Mouse (Mus musculus): ENCODE results near the gene Ccdc103.

Gene Ccdc103

DNA sequence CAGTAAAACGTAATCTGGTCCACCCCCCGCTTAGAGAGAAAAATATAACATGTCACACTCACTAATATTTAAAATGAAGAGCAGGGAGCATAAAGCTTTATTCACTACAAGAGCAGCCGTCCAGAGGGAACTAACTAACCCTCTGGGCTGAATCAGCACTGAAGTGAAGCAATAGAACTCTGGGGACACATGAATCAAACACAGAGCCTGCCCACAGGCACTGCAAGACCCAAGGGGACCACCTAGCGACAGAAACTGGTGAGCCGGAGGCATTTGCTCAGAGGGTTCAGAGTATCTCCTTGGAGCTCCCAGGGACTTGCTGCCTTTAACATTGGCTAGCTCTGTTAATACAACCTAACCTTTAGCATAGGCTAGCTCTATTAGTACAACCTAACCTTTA, 9.1 kb downstream of the Ccdc103 start:
- no peak for DNase-seq (ENCODE audit: low spot score in 2 of 2)

DNA sequence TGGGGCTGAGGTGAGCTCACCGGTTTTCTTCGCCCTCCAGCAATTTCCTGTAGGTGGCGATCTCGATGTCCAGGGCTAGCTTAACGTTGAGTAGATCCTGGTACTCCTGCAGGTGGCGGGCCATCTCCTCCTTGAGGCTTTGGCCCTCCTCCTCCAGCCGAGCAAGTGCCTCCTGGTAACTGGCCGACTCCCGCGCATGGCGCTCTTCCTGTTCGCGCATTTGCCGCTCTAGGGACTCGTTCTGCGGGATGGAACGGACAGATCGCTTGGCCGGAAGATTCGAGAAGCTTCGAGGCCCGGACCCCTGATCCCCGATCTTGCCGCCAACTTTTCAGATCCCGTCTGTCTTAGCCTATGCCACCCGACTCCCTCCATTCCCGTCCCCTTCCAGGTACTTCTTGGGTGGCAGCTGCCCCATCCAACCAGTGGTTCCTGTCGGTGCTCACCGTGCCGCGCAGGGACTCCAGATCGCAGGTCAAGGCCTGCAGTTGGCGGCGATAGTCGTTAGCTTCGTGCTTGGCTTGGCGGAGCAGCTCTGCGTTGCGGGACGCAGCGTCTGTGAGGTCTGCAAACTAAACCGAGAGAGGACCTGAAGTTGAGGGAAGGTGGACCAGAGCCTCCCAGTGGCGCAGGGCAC, 12.1 kb downstream of the Ccdc103 start:
- peak; percentile 75 to 78 for DNase-seq (ENCODE audit: low spot score in 2 of 2)

DNA sequence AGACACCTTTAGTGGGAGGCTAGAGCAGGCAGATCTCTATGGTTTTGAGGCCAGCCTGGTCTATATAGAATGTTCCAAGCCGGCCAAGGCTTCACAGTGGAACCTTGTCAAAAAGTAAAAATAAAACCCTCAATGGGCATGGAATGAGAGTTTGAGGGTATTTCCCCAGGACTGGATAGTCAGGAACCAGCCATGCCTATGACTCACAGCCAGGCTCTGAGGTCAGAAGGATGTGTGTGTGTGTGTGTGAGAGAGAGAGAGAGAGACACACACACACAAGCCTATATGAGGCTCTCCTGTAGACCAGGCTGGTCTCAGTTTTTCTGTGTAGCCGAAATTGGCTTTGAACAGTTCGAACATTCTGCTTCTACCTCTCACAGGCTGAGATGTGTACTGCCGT, 13.7 kb downstream of the Ccdc103 start:
- no peak for DNase-seq (ENCODE audit: low spot score in 2 of 2)

DNA sequence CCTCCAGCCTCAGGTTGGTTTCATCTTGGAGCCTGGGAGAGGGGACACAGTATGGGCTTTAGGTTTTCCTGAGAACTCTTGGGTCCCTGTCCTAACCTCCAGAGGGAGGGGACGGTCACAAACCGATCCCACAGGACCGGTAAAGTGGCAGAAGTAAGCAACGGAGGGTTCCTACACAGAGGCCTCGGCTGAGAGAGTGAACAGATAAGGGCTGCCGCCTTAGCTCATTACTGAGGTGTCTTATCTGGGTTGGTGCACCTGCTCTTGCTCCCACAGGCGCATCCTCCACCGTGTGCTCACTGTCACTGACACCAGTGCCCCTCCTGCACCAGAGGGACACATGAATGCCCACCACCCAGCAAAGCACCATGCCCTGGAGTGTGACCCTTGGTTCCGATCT, 14.8 kb downstream of the Ccdc103 start:
- DNase-seq (ENCODE audit: low spot score in 2 of 2): no peak

DNA sequence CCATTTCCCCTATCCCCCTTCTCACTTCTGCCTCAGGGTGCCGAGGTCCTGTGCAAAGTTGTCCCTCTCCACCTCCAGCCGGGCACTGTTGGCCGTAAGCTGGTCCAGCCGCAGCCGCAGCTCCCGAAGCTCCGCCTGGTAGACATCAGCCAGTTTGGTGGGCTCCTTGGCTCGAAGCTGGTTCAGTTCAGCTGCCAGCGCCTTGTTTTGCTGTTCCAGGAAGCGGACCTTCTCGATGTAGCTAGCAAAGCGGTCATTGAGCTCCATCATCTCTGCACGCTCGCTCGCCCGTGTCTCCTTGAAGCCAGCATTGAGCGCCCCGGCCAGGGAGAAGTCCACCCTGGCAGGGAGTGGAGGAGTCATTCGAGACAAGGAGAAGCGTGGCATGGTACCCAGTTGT, 15.6 kb downstream of the Ccdc103 start:
- DNase-seq (ENCODE audit: low spot score in 2 of 2): no peak

DNA sequence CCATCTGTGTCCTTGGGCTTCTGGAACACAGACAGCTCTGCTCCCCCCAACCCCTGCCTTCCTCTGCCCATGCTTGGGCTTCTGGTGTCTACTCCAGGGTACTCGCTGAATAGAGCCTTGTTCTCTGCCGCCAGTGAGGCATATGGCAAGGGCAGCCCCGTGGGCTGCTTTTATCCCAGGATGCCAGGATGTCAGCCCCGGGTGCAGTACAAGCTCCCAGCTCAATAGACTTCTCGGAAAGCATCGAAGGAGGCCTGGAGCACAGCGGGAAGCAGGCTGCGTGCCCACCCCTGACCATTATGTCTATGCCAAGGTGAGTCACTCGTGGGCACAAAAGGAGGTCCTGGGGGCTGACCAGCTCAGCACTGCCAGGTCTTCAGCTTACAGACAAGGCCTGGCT, 17.4 kb downstream of the Ccdc103 start:
- peak; percentile 82 to 87 for DNase-seq (ENCODE audit: low spot score in 2 of 2)

DNA sequence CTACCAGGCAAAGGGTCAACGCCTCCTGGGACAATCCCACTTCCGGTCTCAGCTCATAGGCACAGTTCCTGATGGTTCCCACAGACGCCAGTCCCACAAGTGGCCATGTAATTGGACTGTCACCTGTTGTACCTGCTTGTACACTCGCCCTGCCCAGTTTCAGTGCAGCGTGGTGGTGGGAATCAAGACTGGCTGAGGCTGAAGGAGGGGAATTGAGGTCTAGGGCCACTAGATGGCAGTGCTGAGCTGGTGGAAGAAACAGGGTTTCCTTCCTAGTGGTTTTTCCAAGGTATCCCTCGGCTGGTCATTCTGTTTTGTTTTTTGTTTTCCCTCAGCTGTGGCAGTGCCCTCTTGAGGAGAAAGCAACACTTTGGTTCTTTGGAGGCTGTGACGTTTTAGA, 19.8 kb downstream of the Ccdc103 start, which contains the start of gene Gfap:
Gene Gfap, minus strand, starts transcription at position 150 of the 400 bp plus-strand sequence.
- DNase-seq (ENCODE audit: low spot score in 2 of 2): peak; percentile 79 to 89

DNA sequence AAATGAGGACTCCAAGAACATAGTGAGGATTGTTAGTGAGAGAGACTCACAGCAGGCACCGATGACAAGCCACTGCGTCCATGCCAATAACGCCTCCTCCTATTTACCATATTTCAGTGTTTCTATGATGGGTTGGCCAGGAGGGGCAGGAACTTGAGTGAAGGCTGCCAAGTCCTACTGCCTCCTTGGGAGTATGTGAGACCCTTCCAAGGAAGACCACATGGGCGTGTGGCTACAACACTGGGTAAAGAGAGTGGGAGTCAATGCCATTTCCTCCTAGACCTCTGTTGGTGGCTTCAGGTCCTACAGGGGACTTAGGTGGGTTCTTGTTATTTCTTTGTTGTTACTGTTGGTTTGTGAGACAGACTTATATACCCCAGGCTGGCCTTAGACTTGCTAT, 20.2 kb downstream of the Ccdc103 start:
- DNase-seq (ENCODE audit: low spot score in 2 of 2): no peak

DNA sequence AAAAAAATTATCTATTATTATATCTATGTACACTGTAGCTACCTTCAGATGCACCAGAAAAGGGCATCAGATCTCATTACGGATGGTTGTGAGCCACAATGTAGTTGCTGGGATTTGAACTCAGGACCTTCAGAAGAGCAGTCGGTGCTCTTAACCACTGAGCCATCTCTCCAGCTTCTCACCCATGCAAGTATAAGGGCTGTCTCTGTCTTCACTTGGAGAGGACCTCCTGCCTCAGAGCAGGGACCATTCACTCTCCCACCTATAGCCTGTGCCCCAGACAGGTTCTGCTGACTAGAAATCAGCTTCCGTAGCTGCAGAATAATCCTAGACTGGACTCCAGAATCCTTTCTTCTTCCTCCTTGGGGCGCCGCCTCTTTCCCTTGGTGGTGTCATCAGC, 21.1 kb downstream of the Ccdc103 start:
- DNase-seq (ENCODE audit: low spot score in 2 of 2): no peak

DNA sequence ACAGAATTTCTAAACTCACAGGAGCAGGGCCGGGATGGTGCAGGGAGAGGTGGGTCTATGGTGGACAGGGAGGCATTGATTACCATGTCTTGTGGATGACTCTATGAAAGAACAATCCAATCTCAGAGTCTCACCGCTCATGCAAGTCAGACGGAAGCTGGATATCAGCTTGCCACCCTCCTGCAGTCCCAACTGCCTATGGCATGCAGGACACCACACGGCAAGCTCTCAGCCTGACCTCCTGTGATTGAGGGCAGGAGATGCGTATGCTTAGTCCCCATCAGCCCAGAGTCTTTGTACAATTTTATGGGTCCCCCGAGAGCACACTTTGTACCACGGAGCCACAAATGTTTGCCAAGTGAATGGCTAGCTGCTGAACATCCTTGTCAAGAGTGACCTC, 22.6 kb downstream of the Ccdc103 start:
- DNase-seq (ENCODE audit: low spot score in 2 of 2): no peak

DNA sequence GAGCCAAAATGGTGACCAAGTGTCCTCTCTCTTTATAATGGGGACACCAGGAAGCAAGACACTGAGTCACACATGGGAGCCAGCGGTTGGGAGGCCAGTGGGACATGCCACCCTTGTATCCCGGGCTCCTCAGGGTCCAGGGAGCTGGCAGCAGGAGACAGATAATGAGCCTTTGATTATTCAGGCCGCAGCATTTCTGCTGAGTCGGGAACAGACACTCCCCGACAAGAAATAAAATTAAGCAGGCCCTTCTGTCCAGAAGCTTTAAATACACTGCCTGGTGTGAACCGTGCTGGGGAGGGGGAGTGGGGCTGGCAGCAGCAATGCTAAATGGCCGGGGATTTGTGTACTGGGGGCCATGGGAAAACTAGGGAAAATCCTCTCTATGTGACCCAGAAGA, 30.4 kb downstream of the Ccdc103 start:
- DNase-seq (ENCODE audit: low spot score in 2 of 2): peak in 1 of 2 experiments; percentile 54

DNA sequence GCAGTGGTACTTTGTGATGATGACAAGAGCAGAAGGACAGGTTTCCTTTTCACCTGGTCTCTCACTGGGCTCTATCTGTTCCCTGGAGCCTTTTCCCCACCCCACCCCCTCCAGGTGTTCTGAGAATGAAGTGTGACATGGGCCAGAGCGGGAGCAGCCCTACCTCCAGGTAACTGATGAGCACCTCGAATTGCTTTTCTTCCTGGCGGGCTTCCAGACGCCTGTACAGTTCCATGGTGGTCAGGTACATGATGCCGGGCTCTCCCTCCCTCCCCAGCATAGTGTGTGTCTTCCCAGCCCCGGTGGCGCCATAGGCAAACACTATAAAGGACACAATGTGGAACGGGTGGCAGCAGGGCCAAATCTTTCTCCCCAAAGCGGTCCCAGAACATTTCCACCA, 34.4 kb downstream of the Ccdc103 start:
- no peak for DNase-seq (ENCODE audit: low spot score in 2 of 2)

DNA sequence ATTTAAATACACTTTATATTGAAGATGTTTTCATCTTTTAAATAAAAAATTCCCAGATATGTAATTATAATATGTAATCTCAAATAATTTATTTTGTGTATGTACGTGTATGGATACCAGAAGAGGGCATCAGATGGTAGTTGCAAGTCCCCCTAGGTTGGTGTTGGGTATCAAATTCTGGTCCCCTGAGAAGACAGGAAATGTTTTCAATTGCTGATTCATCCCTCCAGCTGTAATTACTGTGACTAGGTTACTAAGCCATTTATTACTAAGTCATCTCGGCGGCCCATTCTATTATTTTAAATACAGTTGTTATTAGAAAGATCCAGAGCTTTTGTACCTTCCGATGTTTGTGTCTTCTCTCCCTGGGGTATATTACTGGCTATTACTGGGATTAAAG, 37.1 kb downstream of the Ccdc103 start:
- DNase-seq (ENCODE audit: low spot score in 2 of 2): no peak

DNA sequence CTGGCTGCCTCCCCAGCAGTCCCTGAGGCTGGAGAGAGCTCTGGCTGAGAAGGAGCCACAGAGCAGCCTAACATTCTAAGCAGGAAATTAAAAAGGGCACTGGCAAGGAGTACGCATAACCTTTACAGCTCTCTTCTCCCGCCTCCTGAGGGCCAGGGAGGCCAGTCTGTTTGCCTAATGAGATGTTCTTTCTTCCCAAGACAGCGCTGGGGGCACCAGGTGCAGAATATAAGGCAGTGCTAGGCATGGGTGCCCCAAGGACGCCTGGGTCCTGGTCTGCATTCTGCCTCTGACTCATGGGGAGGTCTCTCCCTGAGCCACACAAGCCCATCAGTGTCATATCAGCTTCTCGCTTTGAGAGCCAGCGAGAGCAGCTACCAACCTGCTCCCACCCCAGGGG, 40.5 kb downstream of the Ccdc103 start:
- no peak for DNase-seq (ENCODE audit: low spot score in 2 of 2)

DNA sequence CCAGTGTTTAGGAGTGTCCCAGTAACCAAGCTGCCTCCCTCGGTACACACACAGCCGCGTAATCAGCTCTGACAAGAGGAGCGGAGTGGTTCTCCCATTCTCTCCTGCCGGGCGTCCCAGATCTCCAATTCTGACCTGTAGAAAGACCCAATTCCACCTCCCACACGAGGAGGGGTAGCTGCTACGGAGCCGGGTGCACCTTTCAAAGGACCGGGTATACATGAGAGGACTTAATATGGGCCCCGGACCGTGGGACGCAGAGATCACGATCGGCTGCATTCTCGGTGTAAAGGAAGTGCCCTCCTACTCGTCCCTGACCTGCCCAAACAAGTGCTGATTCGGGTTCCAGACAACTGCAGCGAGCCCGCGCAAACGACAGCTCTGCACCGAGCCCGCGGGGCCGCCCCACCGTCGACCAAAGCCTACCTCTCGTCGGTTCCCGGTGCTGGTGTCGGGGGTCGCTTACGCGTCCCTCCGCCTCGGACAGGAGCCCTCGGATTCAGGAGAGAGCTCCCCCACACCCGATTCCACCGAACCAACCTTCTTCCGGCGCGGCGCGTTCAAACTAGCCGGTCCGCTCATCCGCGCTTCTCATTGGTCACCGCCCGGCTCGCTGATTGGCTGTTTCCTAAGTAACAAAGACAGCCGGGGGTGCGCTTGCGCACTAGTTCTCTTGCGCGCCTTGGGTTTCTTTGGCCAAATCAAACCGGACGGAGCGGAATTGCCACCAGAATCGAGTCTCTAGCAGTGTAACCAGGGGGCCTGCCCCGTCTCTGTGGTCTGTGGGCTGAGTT, 43.8 kb downstream of the Ccdc103 start, which contains the start of gene Kif18b:
Gene Kif18b, minus strand, starts transcription at position 568 of the 794 bp plus-strand sequence.
- DNase-seq (ENCODE audit: low spot score in 2 of 2): peak; percentile 98

DNA sequence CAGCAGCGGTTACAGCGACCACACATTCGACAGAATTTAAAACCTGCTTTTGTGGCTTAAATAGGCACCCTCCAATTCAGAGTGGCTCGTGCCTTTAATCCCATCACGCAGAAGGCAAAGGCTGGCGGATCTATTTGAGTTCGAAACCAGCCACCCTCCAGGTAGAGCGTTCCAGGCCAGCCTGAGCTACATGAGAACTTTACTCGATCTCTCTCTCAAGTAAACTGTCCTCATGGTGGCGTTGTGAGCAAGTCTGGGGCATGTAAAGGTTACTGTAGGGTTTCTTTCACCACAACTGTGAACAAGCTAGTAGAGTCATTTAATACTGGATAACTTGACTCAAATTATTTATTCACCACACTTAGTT, 44.3 kb downstream of the Ccdc103 start:
- DNase-seq (ENCODE audit: low spot score in 2 of 2): no peak

DNA sequence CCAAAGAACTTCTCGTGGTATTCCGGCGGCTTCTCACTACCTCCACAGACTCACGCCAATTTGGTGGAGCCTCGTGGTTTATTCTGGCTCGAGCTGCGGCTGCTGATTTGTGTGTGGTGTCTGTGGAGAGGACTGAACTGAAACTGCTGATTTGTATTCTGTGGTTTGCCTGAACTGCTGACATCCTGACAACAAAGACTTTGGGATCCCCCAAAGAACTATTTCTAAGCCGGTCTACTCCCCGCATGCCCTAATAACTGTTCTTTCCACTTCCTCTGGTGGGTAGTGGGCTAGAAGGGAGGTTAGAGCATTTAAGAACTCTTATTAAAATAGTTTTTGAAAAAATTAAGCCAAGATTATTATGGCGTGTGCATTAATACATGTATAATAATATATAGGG, 49.7 kb downstream of the Ccdc103 start:
- no peak for DNase-seq (ENCODE audit: low spot score in 2 of 2)
